8 mouse cellular contexts compared by ENCODE assay signal in genomic region chr9:66503879-66504411, GRCm38 (mm10). TPM values are rescaled to one million over a fixed set of nuclear protein-coding genes. Genes with fewer than 3 reads are reported as not detected.
DNase-seq lines count a peak whose midpoint lies in the region; ATAC-seq and TF ChIP-seq lines count a peak whose summit lies in the region.

No protein-coding gene starts in this region.

- TF ChIP-seq EP300 in heart, postnatal 0 days (IDR thresholded peaks at IDR 0.05; ENCODE audit: low read depth) = no peak

- H3K4me2 ChIP-seq in heart, postnatal 0 days (ENCODE audit: low read depth, low read length) = no peak overlapping the region
- H3K4me2 ChIP-seq in heart, embryonic 12.5 days = no peak overlapping the region
- no peak overlapping the region for H3K4me2 ChIP-seq in midbrain, embryonic 15.5 days

- H3K36me3 ChIP-seq in heart, postnatal 0 days (replicated peaks; ENCODE audit: control insufficient read depth, insufficient read depth, low read length) = peaks cover 58% of the 10 kb centered on the region
- H3K36me3 ChIP-seq in heart, embryonic 12.5 days = peaks cover 80% of the 10 kb centered on the region
- peaks cover 49% of the 10 kb centered on the region for H3K36me3 ChIP-seq in midbrain, embryonic 15.5 days (replicated peaks)

- no peak for TF ChIP-seq CTCF in heart, postnatal 0 days (IDR thresholded peaks at IDR 0.05; ENCODE audit: low read depth)

- peak; percentile 23; the same call in 1 of the 2 replicates for ATAC-seq in heart, postnatal 0 days (ENCODE audit: insufficient read depth, low read depth)
- ATAC-seq in heart, embryonic 12.5 days (ENCODE audit: insufficient number of reproducible peaks, low FRiP score) = no peak
- ATAC-seq in midbrain, embryonic 15.5 days (replicated peaks) = no peak

- no peaks in the 10 kb centered on the region for H3K27me3 ChIP-seq in heart, postnatal 0 days (ENCODE audit: control insufficient read depth, insufficient read depth, low read length)
- H3K27me3 ChIP-seq in heart, embryonic 12.5 days (replicated peaks) = no peaks in the 10 kb centered on the region
- no peaks in the 10 kb centered on the region for H3K27me3 ChIP-seq in midbrain, embryonic 15.5 days (replicated peaks)

- DNase-seq in heart, postnatal 0 days (ENCODE audit: low spot score) = no peak
- DNase-seq in ES-CJ7 (ENCODE audit: low read depth, low spot score) = peak; percentile 27
- DNase-seq in induced T-regulatory cell, adult 2 months (ENCODE audit: low read depth) = peak; percentile 79
- peak; percentile 55 to 65 for DNase-seq in spleen, postnatal 36 days (ENCODE audit: low spot score in 2 of 2)
- DNase-seq in right cerebral cortex, adult 18-20 months = no peak
- DNase-seq in layer of hippocampus, adult 18-20 months (ENCODE audit: low spot score in 2 of 2) = no peak

- H3K4me3 ChIP-seq in heart, postnatal 0 days (ENCODE audit: low read depth, low read length) = no peak overlapping the region
- H3K4me3 ChIP-seq in heart, embryonic 12.5 days = no peak overlapping the region
- no peak overlapping the region for H3K4me3 ChIP-seq in midbrain, embryonic 15.5 days

- WGBS in heart, postnatal 0 days = 81% methylated on average over 4 of the region's 4 CpGs
- WGBS in heart, embryonic 12.5 days = 79% methylated on average over 4 of the region's 4 CpGs
- WGBS in midbrain, embryonic 15.5 days = 87% methylated on average over 4 of the region's 4 CpGs

- H3K9me3 ChIP-seq in heart, postnatal 0 days (replicated peaks; ENCODE audit: control insufficient read depth, low read length) = no peaks in the 10 kb centered on the region
- no peaks in the 10 kb centered on the region for H3K9me3 ChIP-seq in heart, embryonic 12.5 days (replicated peaks)
- no peaks in the 10 kb centered on the region for H3K9me3 ChIP-seq in midbrain, embryonic 15.5 days

- H3K27ac ChIP-seq in heart, postnatal 0 days (ENCODE audit: low read depth) = no peak overlapping the region
- H3K27ac ChIP-seq in heart, embryonic 12.5 days (ENCODE audit: poor library complexity, severe bottlenecking) = no peak overlapping the region
- H3K27ac ChIP-seq in midbrain, embryonic 15.5 days = no peak overlapping the region

- no peak overlapping the region for H3K9ac ChIP-seq in heart, postnatal 0 days (replicated peaks; ENCODE audit: low read depth, low read length)
- H3K9ac ChIP-seq in heart, embryonic 12.5 days = no peak overlapping the region
- no peak overlapping the region for H3K9ac ChIP-seq in midbrain, embryonic 15.5 days

- no peaks in the 10 kb centered on the region for H3K4me1 ChIP-seq in heart, postnatal 0 days (ENCODE audit: control insufficient read depth, insufficient read depth)
- H3K4me1 ChIP-seq in heart, embryonic 12.5 days (replicated peaks) = peaks cover 21% of the 10 kb centered on the region
- no peaks in the 10 kb centered on the region for H3K4me1 ChIP-seq in midbrain, embryonic 15.5 days

RNA-seq across cellular contexts. Expression of gene Fbxl22, which starts 10.4 kb away (rescaled TPM):
- total RNA-seq in heart, postnatal 0 days (2014; rRNA removed; ENCODE audit: low replicate concordance) = 121 and 128 TPM in 2 replicates
- 143 and 185 TPM in 2 replicates for polyA plus RNA-seq in heart, postnatal 0 days (2015; fragmentation: Nextera tagmentation; extraction: Ambion mirVana)
- 62.2 and 63.9 TPM in 2 replicates for polyA plus RNA-seq in heart, embryonic 12.5 days (2016; fragmentation: Nextera tagmentation; extraction: Ambion mirVana)
- total RNA-seq in layer of hippocampus, adult 18-20 months (2021) = under 1 TPM; 0.20 to 0.30 TPM
- polyA plus RNA-seq in midbrain, embryonic 15.5 days (2015; fragmentation: Nextera tagmentation; extraction: Ambion mirVana) = 1.0 and 1.2 TPM in 2 replicates

Comparison
In these comparisons a context has a peak if more than half of its experiments do, and no peak if none do; other contexts are left out.
1. DNase-seq: peak in ES-CJ7 (single experiment), induced T-regulatory cell, adult 2 months (single experiment) and spleen, postnatal 36 days (2 of 2); none in heart, postnatal 0 days (single experiment), right cerebral cortex, adult 18-20 months (single experiment) and layer of hippocampus, adult 18-20 months (0 of 2).
2. RNA of gene Fbxl22, which starts 10.4 kb away (polyA plus RNA-seq): 143 to 185 TPM in heart, postnatal 0 days and 62.2 to 63.9 TPM in heart, embryonic 12.5 days; 1.0 to 1.2 TPM in midbrain, embryonic 15.5 days; every median in the first group is over 10 times any median in the second.